Mouse (Mus musculus) cortical plate, adult 2 months (tissue): ENCODE measurements at regions not wholly inside any gene's neighbourhood (a gene's known extent, or its start where the extent isn't known, plus 50 kb on each side); places are given as distances from the start of the nearest gene placed in this dataset.

ENCODE experiments used
- CTCF ChIP-seq: fragments of 200-500 bp; IDR thresholded peaks from 2 replicates; pipeline ENCODE4 v1.5.1; 2011; ENCODE audit warnings: mild to moderate bottlenecking, control low read depth, low read length; ENCODE audit not compliant: insufficient read depth; ENCODE audit errors: extremely low read depth
- POLR2A ChIP-seq: fragments of 200-500 bp; IDR thresholded peaks from 2 replicates; pipeline ENCODE4 v1.6.1; 2011; ENCODE audit warnings: mild to moderate bottlenecking, low read length, control low read depth; ENCODE audit not compliant: insufficient read depth; ENCODE audit errors: extremely low read depth

DNA sequence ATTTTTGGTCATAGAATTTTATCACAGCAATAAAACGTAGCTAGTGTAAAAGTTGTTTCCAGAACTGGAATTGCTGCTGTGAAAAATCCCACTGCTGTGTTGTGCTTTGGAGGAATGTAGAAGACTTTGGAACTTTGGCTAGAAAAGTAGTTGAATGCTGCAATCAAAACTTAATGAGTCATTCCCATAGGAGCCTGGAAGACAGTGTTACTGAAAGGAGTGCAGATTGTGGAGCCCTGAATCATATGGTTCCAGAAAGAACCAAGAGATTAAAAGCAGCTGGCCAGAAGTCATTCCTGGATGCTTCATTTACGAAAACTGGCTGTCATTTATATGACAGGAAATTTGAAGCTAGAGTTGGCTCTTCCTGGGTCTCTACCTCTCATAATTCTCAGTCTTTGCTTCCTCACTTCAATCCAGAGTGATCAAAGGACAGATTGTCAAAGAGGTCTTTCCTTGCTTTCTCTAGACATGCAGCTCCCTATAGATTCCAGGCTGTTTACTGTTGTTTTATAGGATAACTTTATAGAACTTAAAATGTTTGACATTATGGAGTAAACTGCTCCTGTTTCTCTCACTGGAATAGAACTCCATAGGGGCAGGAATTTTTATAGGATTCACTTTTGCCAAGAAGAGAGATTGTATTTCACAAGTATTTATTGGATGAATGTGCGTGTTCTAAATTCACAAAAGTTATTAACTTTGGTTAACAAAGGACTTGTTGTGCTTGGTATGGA lies 504.2 kb downstream of the Cypt12 start:
- TF ChIP-seq CTCF = no peak
- no peak for TF ChIP-seq POLR2A
